Mouse (Mus musculus) midbrain, embryonic 15.5 days (tissue): ENCODE results near the gene Neb. TPM values are rescaled to one million over a fixed set of nuclear protein-coding genes. Genes with fewer than 3 reads are reported as not detected.

Experiments
- ATAC-seq: fragments of 200-750 bp; cut with Nextera tagmentation; replicated peaks from 2 replicates; pipeline ENCODE4 v1.8.0; 2017; ENCODE audit warnings: moderate TSS enrichment
- H3K27ac ChIP-seq: fragments of 300-500 bp; sonication (generic); 2 replicates; pipeline ENCODE4 v1.5.1; 2015; ENCODE audit warnings: mild to moderate bottlenecking, inconsistent platforms
- H3K27me3 ChIP-seq: fragments of 300-500 bp; sonication (generic); replicated peaks from 2 replicates; pipeline ENCODE4 v1.6.1; 2015; ENCODE audit warnings: inconsistent platforms
- H3K36me3 ChIP-seq: fragments of 300-500 bp; sonication (generic); replicated peaks from 2 replicates; pipeline ENCODE4 v1.6.1; 2015; ENCODE audit warnings: inconsistent platforms
- H3K4me1 ChIP-seq: fragments of 300-500 bp; sonication (generic); 2 replicates; pipeline ENCODE4 v1.6.1; 2015; ENCODE audit warnings: inconsistent platforms
- H3K4me2 ChIP-seq: fragments of 300-500 bp; sonication (generic); 2 replicates; pipeline ENCODE4 v1.6.1; 2015; ENCODE audit warnings: inconsistent platforms, mild to moderate bottlenecking, moderate library complexity
- H3K4me3 ChIP-seq: fragments of 300-500 bp; sonication (generic); 2 replicates; pipeline ENCODE4 v1.5.1; 2015; ENCODE audit warnings: mild to moderate bottlenecking, inconsistent platforms
- H3K9ac ChIP-seq: fragments of 300-500 bp; sonication (generic); 2 replicates; pipeline ENCODE4 v1.6.1; 2015; ENCODE audit warnings: mild to moderate bottlenecking, inconsistent platforms
- H3K9me3 ChIP-seq: fragments of 300-500 bp; sonication (generic); 2 replicates; pipeline ENCODE4 v1.6.1; 2016; ENCODE audit warnings: inconsistent platforms
- WGBS: fragments of 180-500 bp; shearing (Covaris S2); methylation state at CpG from one replicate; pipeline ENCODE4 v1.1.7; 2015; ENCODE audit warnings: mixed read lengths; 5-methylcytosine and 5-hydroxymethylcytosine counted together
- polyA plus RNA-seq: library from polyadenylated mRNA; unstranded; fragments of >200 nt; fragmentation: Nextera tagmentation; extraction: Ambion mirVana; gene quantifications from 2 replicates; pipeline ENCODE4 v1.2.1, GENCODE M21; 2015

Gene Neb
- polyA plus RNA-seq, 1 experiment from 2014 or later: 0.65 TPM

DNA sequence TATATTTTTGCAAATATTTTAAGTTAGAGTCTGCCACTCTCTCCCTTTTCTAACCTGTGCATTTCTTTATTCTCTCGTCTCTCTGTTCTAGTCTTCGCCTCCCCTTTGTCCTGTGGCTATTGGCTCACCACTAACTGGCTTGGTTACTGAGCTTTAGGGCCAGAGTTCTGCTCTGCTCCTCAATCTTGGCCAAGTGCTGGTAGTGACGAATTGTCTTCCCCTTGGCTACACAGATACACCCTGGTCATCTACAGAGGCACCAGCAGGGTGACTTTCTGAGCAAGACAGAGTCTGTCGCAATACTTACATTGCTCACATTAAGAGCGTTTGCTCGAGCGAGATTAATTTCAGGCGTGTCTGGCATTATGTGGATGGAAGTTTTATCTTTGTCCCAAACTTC lies 162.3 kb downstream of the Neb start:
- Histone ChIP-seq H3K9ac (no peak overlapping the region), H3K4me2 (no peak overlapping the region), H3K9me3 (no peaks in the 10 kb centered on the region), H3K4me1 (no peaks in the 10 kb centered on the region), H3K36me3 (no peaks in the 10 kb centered on the region), H3K27ac (no peak overlapping the region), H3K27me3 (no peaks in the 10 kb centered on the region), H3K4me3 (no peak overlapping the region)
- 93% methylated on average over 8 of the region's 8 CpGs for WGBS
- no peak for ATAC-seq

GRCm38 (mm10) chr2:52212561-52212961 lies 165.7 kb downstream of the Neb start:
- H3K27me3 ChIP-seq: no peaks in the 10 kb centered on the region
- no peaks in the 10 kb centered on the region for H3K9me3 ChIP-seq
- no peak overlapping the region for H3K27ac ChIP-seq
- no peak for ATAC-seq
- WGBS: 88% methylated on average over 11 of the region's 11 CpGs
- H3K4me3 ChIP-seq: no peak overlapping the region
- H3K36me3 ChIP-seq: no peaks in the 10 kb centered on the region
- no peak overlapping the region for H3K9ac ChIP-seq
- no peak overlapping the region for H3K4me2 ChIP-seq
- H3K4me1 ChIP-seq: no peaks in the 10 kb centered on the region

DNA sequence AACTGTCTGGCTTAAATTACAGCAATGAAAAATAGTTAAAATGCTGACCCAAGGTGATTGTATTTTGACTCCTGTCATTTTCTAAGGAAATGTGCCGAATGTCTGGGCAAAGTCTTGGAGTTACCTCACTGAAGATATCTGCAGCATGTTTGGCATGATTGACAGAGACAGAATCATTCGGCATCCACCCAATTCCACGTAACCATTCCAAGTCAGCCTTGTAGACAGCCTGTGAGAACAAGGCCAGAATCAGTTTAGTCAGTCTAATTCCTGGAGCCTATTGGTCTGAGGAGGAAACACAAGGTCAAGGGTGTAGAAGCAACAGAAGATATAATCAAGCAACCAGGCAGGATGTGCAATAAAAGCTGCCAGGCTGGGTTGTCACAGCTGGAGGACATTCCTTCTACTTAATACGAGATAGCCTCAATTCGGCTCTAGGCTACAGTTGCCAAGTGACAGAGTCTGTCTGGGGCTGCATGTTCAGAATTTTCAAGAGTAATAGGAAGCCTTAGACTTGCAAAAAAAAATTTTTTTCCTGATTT lies 166.8 kb downstream of the Neb start:
- no peaks in the 10 kb centered on the region for H3K9me3 ChIP-seq
- H3K4me1 ChIP-seq: no peaks in the 10 kb centered on the region
- H3K27me3 ChIP-seq: no peaks in the 10 kb centered on the region
- no peak overlapping the region for H3K9ac ChIP-seq
- H3K4me2 ChIP-seq: no peak overlapping the region
- H3K27ac ChIP-seq: no peak overlapping the region
- 69% methylated on average over 5 of the region's 5 CpGs for WGBS
- H3K4me3 ChIP-seq: no peak overlapping the region
- no peak for ATAC-seq
- H3K36me3 ChIP-seq: no peaks in the 10 kb centered on the region

- Histone ChIP-seq H3K4me3 (no peak overlapping the region), H3K9ac (no peak overlapping the region), H3K27ac (no peak overlapping the region), H3K4me1 (no peaks in the 10 kb centered on the region), H3K4me2 (no peak overlapping the region), H3K27me3 (no peaks in the 10 kb centered on the region), H3K9me3 (no peaks in the 10 kb centered on the region), H3K36me3 (no peaks in the 10 kb centered on the region)
- ATAC-seq: no peak
- WGBS: 89% methylated on average over 7 of the region's 7 CpGs
Measured at GRCm38 (mm10) chr2:52210685-52211084, 167.6 kb downstream of the Neb start.

GRCm38 (mm10) chr2:52204992-52205391 lies 173.3 kb downstream of the Neb start:
- H3K9ac ChIP-seq: no peak overlapping the region
- H3K27me3 ChIP-seq: no peaks in the 10 kb centered on the region
- H3K36me3 ChIP-seq: no peaks in the 10 kb centered on the region
- no peak overlapping the region for H3K27ac ChIP-seq
- no peak overlapping the region for H3K4me3 ChIP-seq
- no peak for ATAC-seq
- no peaks in the 10 kb centered on the region for H3K4me1 ChIP-seq
- WGBS: 88% methylated on average over 4 of the region's 4 CpGs
- no peaks in the 10 kb centered on the region for H3K9me3 ChIP-seq
- no peak overlapping the region for H3K4me2 ChIP-seq

DNA sequence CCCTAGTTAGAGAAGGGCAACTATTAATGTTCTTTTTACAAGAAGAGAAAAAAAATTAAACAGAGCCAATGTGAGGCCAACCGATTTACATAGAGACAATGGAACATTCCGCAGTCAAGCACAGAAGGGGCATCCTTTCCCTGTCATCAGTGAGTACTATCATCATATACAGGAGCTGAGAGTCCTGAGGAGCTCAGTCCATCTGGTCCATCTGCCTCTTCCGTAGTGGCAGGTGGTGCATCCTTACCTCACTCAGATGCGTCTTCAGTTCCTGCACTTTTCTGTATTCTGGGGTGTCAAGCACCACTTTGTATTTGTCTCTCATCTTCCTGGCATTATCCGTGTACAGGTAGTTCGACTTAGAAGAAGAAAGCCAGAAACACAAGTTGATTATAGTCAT lies 184.6 kb downstream of the Neb start:
- Histone ChIP-seq H3K9me3 (no peaks in the 10 kb centered on the region), H3K4me3 (no peak overlapping the region), H3K4me1 (no peaks in the 10 kb centered on the region), H3K9ac (no peak overlapping the region), H3K27me3 (no peaks in the 10 kb centered on the region), H3K27ac (no peak overlapping the region), H3K36me3 (no peaks in the 10 kb centered on the region), H3K4me2 (no peak overlapping the region)
- WGBS: 91% methylated on average over 6 of the region's 6 CpGs
- no peak for ATAC-seq

DNA sequence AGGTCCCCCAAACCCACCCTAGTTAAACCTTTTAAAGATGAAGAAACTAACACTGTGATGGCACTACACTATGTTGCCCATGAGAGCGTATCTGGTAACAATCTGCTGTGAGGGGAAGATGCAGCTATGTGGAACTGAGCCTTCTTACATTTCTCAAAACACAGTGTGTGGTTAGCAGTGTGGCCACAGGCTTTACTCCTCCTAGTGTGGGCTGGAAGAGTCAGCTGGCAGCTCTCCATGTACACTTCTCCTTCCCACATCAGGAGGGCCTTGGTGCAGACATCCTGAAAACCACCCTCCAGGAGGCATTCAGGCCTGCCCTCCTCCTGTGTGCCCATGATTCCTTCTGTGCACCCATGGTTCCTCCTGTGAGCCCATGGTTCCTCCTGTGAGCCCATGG lies 198.6 kb downstream of the Neb start:
- Histone ChIP-seq H3K4me2 (no peak overlapping the region), H3K4me3 (no peak overlapping the region), H3K9me3 (no peaks in the 10 kb centered on the region), H3K27ac (no peak overlapping the region), H3K36me3 (no peaks in the 10 kb centered on the region), H3K9ac (no peak overlapping the region), H3K4me1 (no peaks in the 10 kb centered on the region), H3K27me3 (no peaks in the 10 kb centered on the region)
- ATAC-seq: no peak
- WGBS: 80% methylated on average over 1 of the region's 1 CpGs

DNA sequence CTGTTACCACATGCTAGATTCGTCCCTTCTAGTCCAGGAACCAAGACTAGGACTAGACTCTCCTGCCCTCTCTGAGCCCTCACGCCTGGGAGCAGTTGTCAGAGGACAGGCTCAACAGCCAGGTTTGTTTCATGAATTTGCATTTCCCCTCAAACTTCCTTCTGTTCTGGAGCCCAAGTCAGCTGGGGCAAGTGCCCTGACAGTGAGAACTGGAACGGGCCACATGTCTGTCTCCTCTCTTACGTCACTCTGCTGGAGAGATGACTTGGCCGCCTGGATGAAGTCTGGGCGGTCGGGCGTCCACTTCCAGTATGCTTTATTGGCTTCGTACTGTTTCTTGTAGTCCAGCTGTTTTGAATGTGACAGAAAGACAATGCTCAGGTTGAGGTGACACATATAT lies 200.5 kb downstream of the Neb start:
- no peaks in the 10 kb centered on the region for H3K9me3 ChIP-seq
- no peak overlapping the region for H3K9ac ChIP-seq
- no peak overlapping the region for H3K4me3 ChIP-seq
- no peak overlapping the region for H3K4me2 ChIP-seq
- H3K27ac ChIP-seq: no peak overlapping the region
- no peaks in the 10 kb centered on the region for H3K27me3 ChIP-seq
- no peaks in the 10 kb centered on the region for H3K4me1 ChIP-seq
- H3K36me3 ChIP-seq: no peaks in the 10 kb centered on the region
- 90% methylated on average over 9 of the region's 9 CpGs for WGBS
- ATAC-seq: no peak

GRCm38 (mm10) chr2:52177184-52177583 lies 201.1 kb downstream of the Neb start:
- Histone ChIP-seq H3K36me3 (no peaks in the 10 kb centered on the region), H3K4me1 (no peaks in the 10 kb centered on the region), H3K27ac (no peak overlapping the region), H3K27me3 (no peaks in the 10 kb centered on the region), H3K9me3 (no peaks in the 10 kb centered on the region), H3K9ac (no peak overlapping the region), H3K4me2 (no peak overlapping the region), H3K4me3 (no peak overlapping the region)
- 95% methylated on average over 7 of the region's 7 CpGs for WGBS
- no peak for ATAC-seq

GRCm38 (mm10) chr2:52176537-52176936 lies 201.7 kb downstream of the Neb start:
- no peak for ATAC-seq
- no peak overlapping the region for H3K27ac ChIP-seq
- WGBS: 68% methylated on average over 8 of the region's 8 CpGs

GRCm38 (mm10) chr2:52174951-52175350 lies 203.3 kb downstream of the Neb start:
- Histone ChIP-seq H3K9ac (no peak overlapping the region), H3K36me3 (no peaks in the 10 kb centered on the region), H3K27ac (no peak overlapping the region), H3K9me3 (no peaks in the 10 kb centered on the region), H3K4me1 (no peaks in the 10 kb centered on the region), H3K4me2 (no peak overlapping the region), H3K4me3 (no peak overlapping the region), H3K27me3 (no peaks in the 10 kb centered on the region)
- WGBS: 93% methylated on average over 4 of the region's 4 CpGs
- ATAC-seq: no peak

More at GRCm38 (mm10) chr2:52176537-52176936, 201.7 kb downstream of the Neb start:
- no peak overlapping the region for H3K4me2 ChIP-seq
- no peak overlapping the region for H3K9ac ChIP-seq
- no peaks in the 10 kb centered on the region for H3K9me3 ChIP-seq
- H3K27me3 ChIP-seq: no peaks in the 10 kb centered on the region
- no peaks in the 10 kb centered on the region for H3K4me1 ChIP-seq
- no peak overlapping the region for H3K4me3 ChIP-seq
- H3K36me3 ChIP-seq: no peaks in the 10 kb centered on the region

GRCm38 (mm10) chr2:52169243-52170005 lies 208.8 kb downstream of the Neb start:
- 94% methylated on average over 7 of the region's 7 CpGs for WGBS
- Histone ChIP-seq H3K36me3 (no peaks in the 10 kb centered on the region), H3K4me2 (no peak overlapping the region), H3K9me3 (no peaks in the 10 kb centered on the region), H3K4me1 (no peaks in the 10 kb centered on the region), H3K27ac (no peak overlapping the region), H3K4me3 (no peak overlapping the region), H3K27me3 (no peaks in the 10 kb centered on the region), H3K9ac (no peak overlapping the region)
- no peak for ATAC-seq

DNA sequence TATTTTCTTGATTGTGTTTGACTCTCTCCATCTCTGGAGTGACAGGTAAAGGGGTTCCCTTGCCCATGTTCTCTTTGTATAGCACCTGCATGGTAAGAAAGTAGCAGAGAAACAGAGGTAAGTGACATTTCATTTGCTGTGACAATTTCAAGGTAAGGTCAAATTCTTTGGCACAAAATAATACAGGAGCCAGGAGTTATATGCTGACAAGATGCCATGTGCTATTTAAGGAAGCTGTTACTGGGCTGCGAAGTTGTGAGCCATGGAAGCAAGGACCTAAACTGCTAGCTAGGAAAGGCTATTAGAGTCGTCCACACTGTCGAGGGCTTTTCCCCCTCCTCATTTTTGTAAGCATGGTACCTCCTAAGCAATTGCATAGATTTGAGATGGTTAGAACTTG lies 225.2 kb downstream of the Neb start:
- Histone ChIP-seq H3K27ac (no peak overlapping the region), H3K27me3 (no peaks in the 10 kb centered on the region), H3K4me1 (no peaks in the 10 kb centered on the region), H3K4me3 (no peak overlapping the region), H3K9ac (no peak overlapping the region), H3K9me3 (no peaks in the 10 kb centered on the region), H3K4me2 (no peak overlapping the region), H3K36me3 (no peaks in the 10 kb centered on the region)
- 89% methylated on average over 3 of the region's 3 CpGs for WGBS
- ATAC-seq: no peak
